Mouse (Mus musculus) kidney, postnatal 4 days (tissue): ENCODE measurements around the gene Jmjd6.

Experiments used
- DNase-seq, 2 experiments: peaks; one replicate each; pipeline ENCODE4 v3.0.0; 2021; ENCODE audit warnings: mixed read lengths in 2 of 2

Jmjd6 gene

GRCm38 (mm10) chr11:116806136-116807071 is 36.8 kb downstream of the Jmjd6 start:
- peak in 1 of 2 experiments; percentile 37 for DNase-seq

- DNase-seq: no peak
Observed at GRCm38 (mm10) chr11:116802709-116803108, 40.5 kb downstream of the Jmjd6 start.

- DNase-seq: peak in 1 of 2 experiments; percentile 40
Observed at GRCm38 (mm10) chr11:116801106-116801505, 42.1 kb downstream of the Jmjd6 start.

GRCm38 (mm10) chr11:116799364-116799763 is 43.9 kb downstream of the Jmjd6 start:
- DNase-seq: no peak
